Comparison of ENCODE assay signal across 28 mouse cellular contexts in the genomic region with DNA sequence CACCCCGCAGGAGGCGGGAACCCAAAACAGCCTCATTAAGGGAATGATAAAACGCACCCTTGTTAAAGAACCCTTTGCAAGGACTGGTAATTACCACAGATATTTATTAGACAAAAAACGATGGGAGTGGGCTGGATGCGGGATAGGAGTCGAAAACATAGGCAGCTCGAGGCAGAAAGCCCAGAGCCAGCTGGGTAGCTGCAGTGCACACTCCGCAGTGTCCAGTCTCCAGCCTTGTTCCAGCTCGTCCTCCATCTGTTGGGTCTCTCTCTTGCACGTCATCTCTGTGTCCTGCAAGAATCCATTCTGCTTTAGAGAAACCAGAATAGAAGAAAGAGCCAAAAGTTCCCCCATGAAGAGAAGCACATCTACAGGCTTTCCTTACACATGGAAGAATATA.
DNase-seq lines count a peak whose midpoint lies in the region; ATAC-seq lines count a peak whose summit lies in the region.
"Had no signal": no experiment of that assay in that cellular context is flagged by ENCODE, and none has a peak within 500 bp of the region (broad histone marks: within the 10 kb centered on the region; RNA-seq: fewer than 3 reads in every experiment).

No protein-coding gene starts in this region.

- no peak for ATAC-seq in forebrain, embryonic 13.5 days
- ATAC-seq in forebrain, embryonic 16.5 days, result no peak
- no peak for ATAC-seq in limb, embryonic 11.5 days (ENCODE audit: insufficient number of reproducible peaks, low FRiP score, low TSS enrichment, low read depth)
- no peak for ATAC-seq in midbrain, embryonic 12.5 days (ENCODE audit: low FRiP score, low read depth)
- no peak for ATAC-seq in midbrain, embryonic 16.5 days
- ATAC-seq: activated CD4-positive, CD25-positive, alpha-beta regulatory T cell, adult 4 months; inflammation-experienced regulatory T-cells, adult 6 months; liver, embryonic 12.5 days; liver, postnatal 0 days had no signal

- no peak overlapping the region for H3K9ac ChIP-seq in forebrain, embryonic 13.5 days
- H3K9ac ChIP-seq in forebrain, embryonic 16.5 days (replicated peaks; ENCODE audit: low read depth, low read length), result no peak overlapping the region
- no peak overlapping the region for H3K9ac ChIP-seq in limb, embryonic 11.5 days (ENCODE audit: low read length)
- H3K9ac ChIP-seq in midbrain, embryonic 12.5 days (replicated peaks), result no peak overlapping the region
- no peak overlapping the region for H3K9ac ChIP-seq in midbrain, embryonic 16.5 days (ENCODE audit: low read depth, low read length)
- H3K9ac ChIP-seq: embryonic facial prominence, embryonic 15.5 days; hindbrain, embryonic 14.5 days; liver, embryonic 12.5 days; liver, postnatal 0 days; neural tube, embryonic 13.5 days had no signal

- no peaks in the 10 kb centered on the region for H3K36me3 ChIP-seq in forebrain, embryonic 13.5 days (ENCODE audit: poor library complexity, severe bottlenecking)
- no peaks in the 10 kb centered on the region for H3K36me3 ChIP-seq in forebrain, embryonic 16.5 days (ENCODE audit: control insufficient read depth, insufficient read depth)
- H3K36me3 ChIP-seq in limb, embryonic 11.5 days (ENCODE audit: control insufficient read depth, insufficient read depth, low read length), result no peaks in the 10 kb centered on the region
- H3K36me3 ChIP-seq in limb, embryonic 10.5 days, result no peaks in the 10 kb centered on the region
- no peaks in the 10 kb centered on the region for H3K36me3 ChIP-seq in midbrain, embryonic 12.5 days
- H3K36me3 ChIP-seq in midbrain, embryonic 16.5 days (ENCODE audit: control insufficient read depth, insufficient read depth, low read length), result no peaks in the 10 kb centered on the region
- H3K36me3 ChIP-seq: embryonic facial prominence, embryonic 10.5 days; embryonic facial prominence, embryonic 15.5 days; liver, embryonic 12.5 days; neural tube, embryonic 13.5 days had no signal

- H3K4me1 ChIP-seq in forebrain, embryonic 13.5 days, result peaks cover 54% of the 10 kb centered on the region
- peaks cover 31% of the 10 kb centered on the region for H3K4me1 ChIP-seq in forebrain, embryonic 16.5 days (replicated peaks; ENCODE audit: control insufficient read depth, insufficient read depth, low read length)
- no peaks in the 10 kb centered on the region for H3K4me1 ChIP-seq in limb, embryonic 11.5 days (ENCODE audit: control insufficient read depth, insufficient read depth, low read length)
- H3K4me1 ChIP-seq in limb, embryonic 10.5 days, result peaks cover 25% of the 10 kb centered on the region
- peaks cover 47% of the 10 kb centered on the region for H3K4me1 ChIP-seq in midbrain, embryonic 12.5 days
- H3K4me1 ChIP-seq in midbrain, embryonic 16.5 days (ENCODE audit: control insufficient read depth, insufficient read depth, low read length), result peaks cover 30% of the 10 kb centered on the region
- H3K4me1 ChIP-seq: embryonic facial prominence, embryonic 15.5 days; liver, embryonic 12.5 days had no signal

- no peak overlapping the region for H3K4me2 ChIP-seq in forebrain, embryonic 13.5 days
- H3K4me2 ChIP-seq in forebrain, embryonic 16.5 days (ENCODE audit: low read length), result no peak overlapping the region
- H3K4me2 ChIP-seq in limb, embryonic 11.5 days (ENCODE audit: low read depth, severe bottlenecking), result no peak overlapping the region
- H3K4me2 ChIP-seq in midbrain, embryonic 12.5 days (replicated peaks), result no peak overlapping the region
- H3K4me2 ChIP-seq in midbrain, embryonic 16.5 days (ENCODE audit: low read length), result no peak overlapping the region
- H3K4me2 ChIP-seq: embryonic facial prominence, embryonic 15.5 days; heart, embryonic 11.5 days; hindbrain, embryonic 14.5 days; liver, embryonic 12.5 days; neural tube, embryonic 13.5 days had no signal

- H3K27me3 ChIP-seq in forebrain, embryonic 13.5 days, result peaks cover 43% of the 10 kb centered on the region
- H3K27me3 ChIP-seq in forebrain, embryonic 16.5 days (replicated peaks; ENCODE audit: control insufficient read depth, insufficient read depth, low read length), result peaks cover 19% of the 10 kb centered on the region
- no peaks in the 10 kb centered on the region for H3K27me3 ChIP-seq in limb, embryonic 11.5 days (ENCODE audit: control insufficient read depth, insufficient read depth, low read length)
- H3K27me3 ChIP-seq in limb, embryonic 10.5 days (ENCODE audit: low read depth, poor library complexity, severe bottlenecking), result no peaks in the 10 kb centered on the region
- H3K27me3 ChIP-seq in midbrain, embryonic 12.5 days, result 0 out of 2 replicates have a peak, but pooled peaks cover 1% of the 10 kb centered on the region
- H3K27me3 ChIP-seq in midbrain, embryonic 16.5 days (ENCODE audit: control insufficient read depth, insufficient read depth, low read depth, low read length), result no peaks in the 10 kb centered on the region
- H3K27me3 ChIP-seq: embryonic facial prominence, embryonic 15.5 days; liver, embryonic 12.5 days; neural tube, embryonic 13.5 days had no signal

- H3K9me3 ChIP-seq in forebrain, embryonic 13.5 days (replicated peaks), result no peaks in the 10 kb centered on the region
- H3K9me3 ChIP-seq in forebrain, embryonic 16.5 days (ENCODE audit: control insufficient read depth, low read length), result no peaks in the 10 kb centered on the region
- no peaks in the 10 kb centered on the region for H3K9me3 ChIP-seq in limb, embryonic 11.5 days (ENCODE audit: control insufficient read depth, low read length)
- H3K9me3 ChIP-seq in limb, embryonic 10.5 days (replicated peaks), result no peaks in the 10 kb centered on the region
- no peaks in the 10 kb centered on the region for H3K9me3 ChIP-seq in midbrain, embryonic 12.5 days
- H3K9me3 ChIP-seq in midbrain, embryonic 16.5 days (replicated peaks; ENCODE audit: control insufficient read depth, low read length, poor library complexity, severe bottlenecking), result no peaks in the 10 kb centered on the region
- H3K9me3 ChIP-seq: embryonic facial prominence, embryonic 10.5 days; embryonic facial prominence, embryonic 15.5 days; liver, embryonic 12.5 days; neural tube, embryonic 13.5 days had no signal

- peak; percentile 63 to 78 for DNase-seq in cerebellum, postnatal 10 days
- DNase-seq in cerebellum, adult 8-10 months, result no peak
- DNase-seq in limb, embryonic 11.5 days (ENCODE audit: low spot score), result peak; percentile 26
- DNase-seq in limb, embryonic 10.5 days (ENCODE audit: low spot score), result no peak
- DNase-seq: adrenal gland, adult 2 months; adrenal gland, postnatal 36 days; cerebellum, adult 9-11 months; gastrocnemius, postnatal 25 days; heart, adult 18-20 months; heart, postnatal 4 days; kidney, adult 11 months; kidney, postnatal 14 days; layer of hippocampus, adult 9-11 months; liver, postnatal 0 days; right cerebral cortex, postnatal 14 days; thymus, postnatal 14 days had no signal

- H3K27ac ChIP-seq in forebrain, embryonic 13.5 days, result peak overlapping the region; percentile 14; the same call in 1 of the 2 replicates
- H3K27ac ChIP-seq in forebrain, embryonic 16.5 days (ENCODE audit: low read length), result no peak overlapping the region
- H3K27ac ChIP-seq in limb, embryonic 11.5 days (replicated peaks; ENCODE audit: low read depth, low read length), result no peak overlapping the region
- no peak overlapping the region for H3K27ac ChIP-seq in limb, embryonic 10.5 days
- H3K27ac ChIP-seq in midbrain, embryonic 12.5 days (replicated peaks), result 0 out of 2 replicates have a peak overlapping the region, but pooled peaks have one; percentile 20
- H3K27ac ChIP-seq in midbrain, embryonic 16.5 days (ENCODE audit: low read length), result no peak overlapping the region
- H3K27ac ChIP-seq: embryonic facial prominence, embryonic 10.5 days; embryonic facial prominence, embryonic 15.5 days; hindbrain, embryonic 14.5 days; liver, embryonic 12.5 days; neural tube, embryonic 13.5 days had no signal

- WGBS in forebrain, embryonic 13.5 days, result 39% methylated on average over 10 of the region's 10 CpGs
- WGBS in forebrain, embryonic 16.5 days, result 22% methylated on average over 10 of the region's 10 CpGs
- 57% methylated on average over 10 of the region's 10 CpGs for WGBS in limb, embryonic 11.5 days
- 81% methylated on average over 10 of the region's 10 CpGs for WGBS in limb, embryonic 10.5 days
- WGBS in midbrain, embryonic 12.5 days, result 82% methylated on average over 10 of the region's 10 CpGs
- WGBS in midbrain, embryonic 16.5 days, result 64% methylated on average over 10 of the region's 10 CpGs

- no peak overlapping the region for H3K4me3 ChIP-seq in forebrain, embryonic 13.5 days
- no peak overlapping the region for H3K4me3 ChIP-seq in forebrain, embryonic 16.5 days (replicated peaks; ENCODE audit: low read length)
- H3K4me3 ChIP-seq in limb, embryonic 11.5 days (ENCODE audit: low read depth, low read length), result no peak overlapping the region
- no peak overlapping the region for H3K4me3 ChIP-seq in limb, embryonic 10.5 days
- no peak overlapping the region for H3K4me3 ChIP-seq in midbrain, embryonic 12.5 days
- no peak overlapping the region for H3K4me3 ChIP-seq in midbrain, embryonic 16.5 days (ENCODE audit: low read depth, low read length)
- H3K4me3 ChIP-seq: embryonic facial prominence, embryonic 10.5 days; embryonic facial prominence, embryonic 15.5 days; liver, embryonic 12.5 days; neural tube, embryonic 13.5 days had no signal

Comparison
In these comparisons a context has a peak if more than half of its experiments do, and no peak if none do; other contexts are left out.
1. DNase-seq: peak in cerebellum, postnatal 10 days (2 of 2) and limb, embryonic 11.5 days (single experiment); none in cerebellum, adult 8-10 months (single experiment) and limb, embryonic 10.5 days (single experiment).
2. H3K27ac ChIP-seq: peak in forebrain, embryonic 13.5 days (single experiment) and midbrain, embryonic 12.5 days (single experiment); none in forebrain, embryonic 16.5 days (single experiment), limb, embryonic 11.5 days (single experiment), limb, embryonic 10.5 days (single experiment) and midbrain, embryonic 16.5 days (single experiment).